Mouse (Mus musculus) ES-Bruce4 (cell line): ENCODE measurements around the gene Unc5c. TPM values are rescaled to one million over a fixed set of nuclear protein-coding genes. Genes with fewer than 3 reads are reported as not detected.

Source experiments
- H3K27ac ChIP-seq: 2 replicates; pipeline ENCODE4 v1.5.1; 2012; ENCODE audit warnings: low read length, inconsistent platforms; ENCODE audit not compliant: insufficient read depth
- H3K27me3 ChIP-seq: 2 replicates; pipeline ENCODE4 v1.6.1; 2012; ENCODE audit warnings: mild to moderate bottlenecking, low read length, inconsistent platforms; ENCODE audit not compliant: control insufficient read depth, poor library complexity, insufficient read depth, severe bottlenecking
- H3K36me3 ChIP-seq: 2 replicates; pipeline ENCODE4 v1.6.1; 2012; ENCODE audit warnings: inconsistent platforms, mild to moderate bottlenecking, low read length, moderate library complexity; ENCODE audit not compliant: control insufficient read depth, poor library complexity, insufficient read depth, severe bottlenecking
- H3K4me1 ChIP-seq: one replicate; pipeline ENCODE4 v1.8.1; 2011; ENCODE audit warnings: low read length; ENCODE audit not compliant: control insufficient read depth, insufficient read depth
- H3K4me3 ChIP-seq: 2 replicates; pipeline ENCODE4 v1.5.1; 2011; ENCODE audit warnings: low read depth, mild to moderate bottlenecking, low read length
- H3K9ac ChIP-seq: 2 replicates; pipeline ENCODE4 v1.6.1; 2012; ENCODE audit warnings: low read depth, mild to moderate bottlenecking, inconsistent platforms; ENCODE audit not compliant: poor library complexity, severe bottlenecking
- H3K9me3 ChIP-seq: replicated peaks from 2 replicates; pipeline ENCODE4 v1.6.1; 2012; ENCODE audit warnings: mild to moderate bottlenecking, low read length, inconsistent platforms; ENCODE audit not compliant: control insufficient read depth, poor library complexity, insufficient read depth, severe bottlenecking
- CTCF ChIP-seq: IDR thresholded peaks from one replicate; pipeline ENCODE4 v1.8.1; 2011; ENCODE audit warnings: low read depth, low read length
- EP300 ChIP-seq: IDR thresholded peaks from 2 replicates; pipeline ENCODE4 v1.6.1; 2011; ENCODE audit warnings: low read depth, low read length; ENCODE audit not compliant: insufficient read depth
- POLR2A ChIP-seq: IDR thresholded peaks from one replicate; pipeline ENCODE4 v1.8.1; 2011; ENCODE audit warnings: low read length; ENCODE audit not compliant: insufficient read depth
- polyA plus RNA-seq: library from polyadenylated mRNA; stranded (reverse); fragments of >200 nt; gene quantifications from 2 replicates; pipeline ENCODE4 v1.2.4, GENCODE M21; 2011; ENCODE audit warnings: low read depth; ENCODE audit not compliant: missing spikeins, insufficient read depth, insufficient read length

Gene Unc5c
- polyA plus RNA-seq, 1 experiment, result 1.0 TPM

DNA sequence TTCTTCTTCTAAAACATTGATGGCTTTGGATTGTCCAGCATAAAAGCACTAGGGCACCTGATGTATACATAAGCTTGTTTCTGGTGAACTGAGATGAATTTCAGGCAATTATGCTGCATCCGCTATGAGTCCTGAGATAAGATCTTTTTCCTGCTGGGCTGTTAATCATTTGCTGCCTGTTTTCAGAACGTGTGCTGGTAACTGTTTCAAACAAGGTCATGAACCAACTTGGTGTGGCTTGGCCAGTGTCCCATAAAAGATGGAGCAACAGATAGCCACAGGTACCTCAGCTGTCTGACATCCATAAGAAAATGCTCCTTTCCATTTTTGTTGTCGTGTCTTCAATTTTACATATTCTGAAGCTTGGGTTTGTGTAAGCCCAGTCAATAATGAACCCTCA is 314.2 kb downstream of the Unc5c start:
- Histone ChIP-seq H3K27ac (no peak overlapping the region), H3K4me1 (no peaks in the 10 kb centered on the region), H3K4me3 (no peak overlapping the region), H3K9ac (no peak overlapping the region), H3K36me3 (no peaks in the 10 kb centered on the region), H3K9me3 (no peaks in the 10 kb centered on the region), H3K27me3 (no peaks in the 10 kb centered on the region)
- no peak for TF ChIP-seq CTCF
- TF ChIP-seq POLR2A, result no peak
- no peak for TF ChIP-seq EP300

GRCm38 (mm10) chr3:141782553-141782952 is 317.5 kb downstream of the Unc5c start:
- Histone ChIP-seq H3K4me1 (no peaks in the 10 kb centered on the region), H3K9me3 (no peaks in the 10 kb centered on the region), H3K27me3 (no peaks in the 10 kb centered on the region), H3K4me3 (no peak overlapping the region), H3K36me3 (no peaks in the 10 kb centered on the region), H3K9ac (no peak overlapping the region), H3K27ac (no peak overlapping the region)
- TF ChIP-seq EP300, result no peak
- no peak for TF ChIP-seq CTCF
- no peak for TF ChIP-seq POLR2A

DNA sequence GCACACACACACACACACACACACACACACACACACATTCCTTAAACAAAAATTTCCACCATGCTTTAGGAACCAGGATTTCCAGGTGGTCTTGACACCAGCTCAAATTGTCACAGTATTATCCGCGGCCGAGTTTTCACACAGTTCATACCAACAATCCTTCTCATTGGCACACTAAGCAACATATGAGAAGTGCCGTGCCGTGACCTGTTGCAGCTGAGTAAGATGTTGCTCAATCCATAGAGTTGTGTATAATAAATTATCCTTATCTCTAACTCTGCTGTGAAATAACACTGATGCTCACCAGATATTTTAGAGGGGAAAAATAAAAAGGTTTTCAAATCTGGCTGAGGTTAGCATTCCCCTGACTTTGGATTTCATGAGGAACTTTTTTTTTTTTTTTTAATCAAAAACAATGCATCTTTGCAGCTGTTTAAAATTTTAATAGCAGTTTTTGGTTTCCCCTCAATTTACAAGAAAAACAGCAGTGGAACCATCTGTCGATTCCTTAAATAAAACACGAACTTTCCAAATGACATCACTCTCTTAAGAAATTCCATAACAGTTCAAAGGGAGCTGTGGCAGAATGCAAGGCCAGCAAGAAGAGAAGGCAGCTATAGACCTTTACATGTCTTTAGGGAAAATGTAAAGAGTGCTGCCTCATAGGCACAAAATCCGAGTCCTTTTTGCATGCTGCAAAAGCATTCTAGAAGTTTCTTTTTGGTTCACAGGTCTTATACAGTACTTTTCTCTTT is 326.2 kb downstream of the Unc5c start:
- Histone ChIP-seq H3K4me3 (no peak overlapping the region), H3K27ac (no peak overlapping the region), H3K27me3 (no peaks in the 10 kb centered on the region), H3K36me3 (no peaks in the 10 kb centered on the region), H3K9me3 (no peaks in the 10 kb centered on the region), H3K9ac (no peak overlapping the region), H3K4me1 (no peaks in the 10 kb centered on the region)
- TF ChIP-seq EP300 (no peak), POLR2A (no peak), CTCF (no peak)

DNA sequence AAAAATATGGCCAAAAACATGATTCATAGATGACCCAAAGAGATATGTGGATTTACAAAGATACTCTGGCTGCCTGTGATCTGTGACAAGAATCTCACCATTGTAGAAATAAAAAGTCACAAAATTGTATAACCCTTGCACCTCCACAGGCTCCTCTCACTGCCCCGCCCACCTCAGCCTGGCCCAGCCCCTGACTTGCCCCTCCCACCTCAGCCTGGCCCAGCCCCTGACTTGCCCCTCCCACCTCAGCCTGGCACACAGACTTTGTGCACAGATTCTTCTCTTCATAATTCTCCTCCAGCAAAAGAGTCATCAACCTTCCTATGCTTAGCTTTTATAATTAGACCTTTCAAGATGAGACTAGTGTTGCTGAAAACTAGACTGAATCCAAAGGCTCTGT is 327.1 kb downstream of the Unc5c start:
- Histone ChIP-seq H3K9ac (no peak overlapping the region), H3K4me3 (no peak overlapping the region), H3K36me3 (no peaks in the 10 kb centered on the region), H3K27ac (no peak overlapping the region), H3K9me3 (no peaks in the 10 kb centered on the region), H3K4me1 (no peaks in the 10 kb centered on the region), H3K27me3 (no peaks in the 10 kb centered on the region)
- TF ChIP-seq EP300, result no peak
- no peak for TF ChIP-seq POLR2A
- no peak for TF ChIP-seq CTCF

DNA sequence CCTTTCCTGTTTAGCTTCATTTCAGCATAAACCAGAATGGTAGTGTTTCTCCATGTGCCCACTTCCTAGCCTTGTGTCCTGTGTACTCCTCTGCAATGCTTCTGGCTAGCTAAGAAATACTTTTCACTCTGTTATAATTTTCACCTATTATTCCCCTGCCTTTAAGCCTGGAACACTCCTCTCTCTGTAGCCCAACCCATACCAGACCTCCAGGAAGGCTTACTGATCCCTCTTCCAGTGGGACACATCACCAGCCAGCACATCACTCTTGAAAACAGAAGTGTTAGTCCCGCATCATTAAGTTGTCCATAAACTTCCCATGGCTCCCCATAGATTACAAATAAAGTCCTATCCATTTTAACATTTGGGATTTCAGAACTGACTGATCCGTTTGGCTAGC is 328.7 kb downstream of the Unc5c start:
- H3K27ac ChIP-seq, result no peak overlapping the region

GRCm38 (mm10) chr3:141794371-141794770 is 329.4 kb downstream of the Unc5c start:
- TF ChIP-seq EP300, result no peak
- TF ChIP-seq CTCF, result no peak
- no peak for TF ChIP-seq POLR2A
- no peak overlapping the region for H3K9ac ChIP-seq
- H3K9me3 ChIP-seq, result no peaks in the 10 kb centered on the region
- no peak overlapping the region for H3K4me3 ChIP-seq
- no peaks in the 10 kb centered on the region for H3K36me3 ChIP-seq
- H3K27ac ChIP-seq, result no peak overlapping the region
- H3K27me3 ChIP-seq, result no peaks in the 10 kb centered on the region
- no peaks in the 10 kb centered on the region for H3K4me1 ChIP-seq

More for the DNA sequence above, 328.7 kb downstream of the Unc5c start:
- H3K9ac ChIP-seq, result no peak overlapping the region
- H3K36me3 ChIP-seq, result no peaks in the 10 kb centered on the region
- no peak overlapping the region for H3K4me3 ChIP-seq
- no peaks in the 10 kb centered on the region for H3K9me3 ChIP-seq
- H3K4me1 ChIP-seq, result no peaks in the 10 kb centered on the region
- no peaks in the 10 kb centered on the region for H3K27me3 ChIP-seq
- TF ChIP-seq POLR2A, result no peak
